Mouse (Mus musculus) MEL (cell line): Measurements from ENCODE around the gene Magi3.

Source experiments
- CTCF ChIP-seq, 3 experiments: IDR thresholded peaks in 2 of 3; conservative IDR thresholded peaks in 1 of 3; 2 replicates each; pipeline ENCODE4 v1.5.1; 2011 to 2012; ENCODE audit warnings: low read length in 3 of 3, low read depth in 2 of 3, mild to moderate bottlenecking in 2 of 3, improper control_type of control experiment in 1 of 3, inconsistent platforms in 1 of 3, mixed read lengths in 1 of 3, moderate library complexity in 1 of 3; ENCODE audit not compliant: control insufficient read depth in 1 of 3, insufficient read depth in 1 of 3, poor library complexity in 1 of 3, severe bottlenecking in 1 of 3
- EP300 ChIP-seq, 2 experiments: IDR thresholded peaks; 2 replicates each; pipeline ENCODE4 v1.6.1; 2011; ENCODE audit warnings: improper control_type of control experiment in 2 of 2, low read length in 2 of 2, low read depth in 1 of 2, mild to moderate bottlenecking in 1 of 2
- GATA1 ChIP-seq: IDR thresholded peaks from 2 replicates; pipeline ENCODE4 v1.6.1; 2011; ENCODE audit warnings: low read depth, low read length, improper control_type of control experiment
- HCFC1 ChIP-seq: IDR thresholded peaks from 2 replicates; pipeline ENCODE4 v1.6.1; 2012; ENCODE audit warnings: low read depth, mild to moderate bottlenecking, inconsistent platforms, low read length, improper control_type of control experiment, moderate library complexity
- MAX ChIP-seq: IDR thresholded peaks from 2 replicates; pipeline ENCODE4 v1.6.1; 2011; ENCODE audit warnings: low read length, improper control_type of control experiment
- MEF2A ChIP-seq: IDR thresholded peaks from 2 replicates; pipeline ENCODE4 v1.6.1; 2014; ENCODE audit warnings: low read depth, mild to moderate bottlenecking, inconsistent platforms, low read length, improper control_type of control experiment; ENCODE audit not compliant: poor library complexity, insufficient replicate concordance, severe bottlenecking; ENCODE audit errors: extremely low read depth
- POLR2A ChIP-seq, 2 experiments: IDR thresholded peaks; 2 replicates each; pipeline ENCODE4 v1.6.1; 2011 to 2012; ENCODE audit warnings: low read length in 2 of 2, mild to moderate bottlenecking in 2 of 2, control low read depth in 1 of 2, improper control_type of control experiment in 1 of 2, low read depth in 1 of 2, moderate library complexity in 1 of 2; ENCODE audit not compliant: control insufficient read depth in 1 of 2, insufficient read depth in 1 of 2, poor library complexity in 1 of 2
- TAL1 ChIP-seq: IDR thresholded peaks from 2 replicates; pipeline ENCODE4 v1.6.1; 2012; ENCODE audit warnings: mild to moderate bottlenecking, inconsistent platforms, low read length, moderate library complexity, mixed read lengths
- TCF12 ChIP-seq: IDR thresholded peaks from 2 replicates; pipeline ENCODE4 v1.6.1; 2014; ENCODE audit warnings: low read depth, mild to moderate bottlenecking, inconsistent platforms, low read length, improper control_type of control experiment, moderate library complexity
- USF1 ChIP-seq: IDR thresholded peaks from 2 replicates; pipeline ENCODE4 v1.6.1; 2014; ENCODE audit warnings: low read depth, mild to moderate bottlenecking, inconsistent platforms, low read length, improper control_type of control experiment, moderate library complexity
- USF2 ChIP-seq, 2 experiments: IDR thresholded peaks; 2 replicates each; pipeline ENCODE4 v1.6.1; 2011 to 2012; ENCODE audit warnings: improper control_type of control experiment in 2 of 2, low read length in 2 of 2, borderline replicate concordance in 1 of 2, inconsistent platforms in 1 of 2, low read depth in 1 of 2, mild to moderate bottlenecking in 1 of 2; ENCODE audit not compliant: insufficient read depth in 1 of 2
- ZC3H11A ChIP-seq: IDR thresholded peaks from 2 replicates; pipeline ENCODE4 v1.6.1; 2012; ENCODE audit warnings: low read depth, mild to moderate bottlenecking, inconsistent platforms, low read length, improper control_type of control experiment
- ZKSCAN1 ChIP-seq: IDR thresholded peaks from 2 replicates; pipeline ENCODE4 v1.6.1; 2012; ENCODE audit warnings: low read depth, mild to moderate bottlenecking, inconsistent platforms, low read length, improper control_type of control experiment, moderate library complexity
- ZNF384 ChIP-seq: IDR thresholded peaks from 2 replicates; pipeline ENCODE4 v1.6.1; 2012; ENCODE audit warnings: low read depth, mild to moderate bottlenecking, inconsistent platforms, low read length, improper control_type of control experiment

GRCm38 (mm10) chr3:104125628-104126027 lies 94.5 kb downstream of the Magi3 start:
- TF ChIP-seq CTCF (IDR thresholded peaks at IDR 0.05 in 2 of 3, conservative IDR thresholded peaks at IDR 0.05 in 1 of 3; ENCODE audit: control insufficient read depth in 1 of 3, insufficient read depth in 1 of 3, low read depth in 2 of 3, low read length in 3 of 3, poor library complexity in 1 of 3, severe bottlenecking in 1 of 3), result no peak
- no peak for TF ChIP-seq ZKSCAN1
- no peak for TF ChIP-seq ZC3H11A
- no peak for TF ChIP-seq POLR2A (IDR thresholded peaks at IDR 0.05; ENCODE audit: control insufficient read depth in 1 of 2, insufficient read depth in 1 of 2, low read depth in 1 of 2, low read length in 2 of 2, poor library complexity in 1 of 2)
- no peak for TF ChIP-seq HCFC1
- no peak for TF ChIP-seq TAL1
- TF ChIP-seq EP300 (IDR thresholded peaks at IDR 0.05; ENCODE audit: low read depth in 1 of 2, low read length in 2 of 2), result no peak
- TF ChIP-seq MEF2A, result no peak
- no peak for TF ChIP-seq ZNF384
- no peak for TF ChIP-seq USF1
- TF ChIP-seq MAX, result no peak
- TF ChIP-seq GATA1, result no peak
- no peak for TF ChIP-seq TCF12
- no peak for TF ChIP-seq USF2 (IDR thresholded peaks at IDR 0.05; ENCODE audit: borderline replicate concordance in 1 of 2, insufficient read depth in 1 of 2, low read depth in 1 of 2, low read length in 2 of 2)
